Mouse (Mus musculus): Measurements from ENCODE around the gene Clstn2.

GRCm38 (mm10) chr9:97891415-97891814 is 141.6 kb downstream of the Clstn2 start:
- TF ChIP-seq CTCF (IDR thresholded peaks at IDR 0.05; ENCODE audit: insufficient read depth, low read depth, low read length) (no peak), POLR2A (IDR thresholded peaks at IDR 0.05; ENCODE audit: insufficient read depth, low read depth, low read length) (no peak)

Measured in olfactory bulb, adult 2 months (tissue).